Mouse (Mus musculus) heart, embryonic 14.5 days (tissue): ENCODE results near the gene Agpat4. TPM values are rescaled to one million over a fixed set of nuclear protein-coding genes. Genes with fewer than 3 reads are reported as not detected.

ENCODE experiments used
- ATAC-seq: fragments of 200-750 bp; cut with Nextera tagmentation; 2 replicates; pipeline ENCODE4 v1.8.0; 2017; ENCODE audit warnings: low read depth, moderate TSS enrichment; ENCODE audit not compliant: insufficient number of reproducible peaks, insufficient read depth, low FRiP score
- H3K27ac ChIP-seq, 2 experiments: fragments of 200-500 bp in 1 of 2; fragments of 300-500 bp in 1 of 2; sonication (generic) in 1 of 2; replicated peaks in 1 of 2; 2 replicates each; pipeline ENCODE4 v1.5.1; 2012 to 2014; ENCODE audit warnings: low read depth in 2 of 2, low read length in 2 of 2, control low read depth in 1 of 2, mild to moderate bottlenecking in 1 of 2, mixed read lengths in 1 of 2; ENCODE audit not compliant: control insufficient read depth in 1 of 2, insufficient read depth in 1 of 2
- H3K27me3 ChIP-seq: fragments of 300-500 bp; sonication (generic); 2 replicates; pipeline ENCODE4 v1.6.1; 2014; ENCODE audit warnings: mild to moderate bottlenecking, low read length, control low read depth; ENCODE audit not compliant: control insufficient read depth, insufficient read depth
- H3K36me3 ChIP-seq: fragments of 300-500 bp; sonication (generic); 2 replicates; pipeline ENCODE4 v1.6.1; 2014; ENCODE audit warnings: mild to moderate bottlenecking, control low read depth, low read length, mixed read lengths; ENCODE audit not compliant: control insufficient read depth, insufficient read depth
- H3K4me1 ChIP-seq, 2 experiments: fragments of 200-500 bp in 1 of 2; fragments of 300-500 bp in 1 of 2; sonication (generic) in 1 of 2; 2 replicates each; pipeline ENCODE4 v1.6.1; 2012 to 2014; ENCODE audit warnings: low read length in 2 of 2, control low read depth in 1 of 2, mixed read lengths in 1 of 2; ENCODE audit not compliant: control insufficient read depth in 2 of 2, insufficient read depth in 2 of 2
- H3K4me2 ChIP-seq: fragments of 300-500 bp; sonication (generic); 2 replicates; pipeline ENCODE4 v1.6.1; 2014; ENCODE audit warnings: mild to moderate bottlenecking, low read length
- H3K4me3 ChIP-seq, 2 experiments: fragments of 200-500 bp in 1 of 2; fragments of 300-500 bp in 1 of 2; sonication (generic) in 1 of 2; 2 replicates each; pipeline ENCODE4 v1.5.1; 2012 to 2014; ENCODE audit warnings: low read length in 2 of 2, mild to moderate bottlenecking in 2 of 2, control low read depth in 1 of 2, low read depth in 1 of 2, moderate library complexity in 1 of 2; ENCODE audit not compliant: control insufficient read depth in 1 of 2, insufficient read depth in 1 of 2
- H3K9ac ChIP-seq: fragments of 300-500 bp; sonication (generic); 2 replicates; pipeline ENCODE4 v1.6.1; 2014; ENCODE audit warnings: mild to moderate bottlenecking, low read length
- H3K9me3 ChIP-seq: fragments of 300-500 bp; sonication (generic); 2 replicates; pipeline ENCODE4 v1.6.1; 2016; ENCODE audit warnings: low read length, control low read depth; ENCODE audit not compliant: control insufficient read depth
- WGBS: fragments of 180-500 bp; shearing (Covaris S2); extraction: QIAGEN DNeasy Blood & Tissue Kit; methylation state at CpG from one replicate; pipeline ENCODE4 v1.1.7; 2014; 5-methylcytosine and 5-hydroxymethylcytosine counted together
- polyA plus RNA-seq: library from polyadenylated mRNA; unstranded; fragments of >200 nt; fragmentation: Nextera tagmentation; extraction: Ambion mirVana; gene quantifications from 2 replicates; pipeline ENCODE4 v1.2.1, GENCODE M21; 2014

Gene Agpat4
- polyA plus RNA-seq, 1 experiment from 2014 or later, result 11.0 TPM

- Histone ChIP-seq H3K4me1 (no peaks in the 10 kb centered on the region; a peak in 1 of 4 replicates), H3K36me3 (0 out of 2 replicates have a peak, but pooled peaks cover 3% of the 10 kb centered on the region), H3K27me3 (no peaks in the 10 kb centered on the region), H3K27ac (no peak overlapping the region), H3K4me2 (no peak overlapping the region), H3K4me3 (no peak overlapping the region), H3K9ac (no peak overlapping the region), H3K9me3 (no peaks in the 10 kb centered on the region)
- WGBS, result 94% methylated on average over 12 of the region's 12 CpGs
- no peak for ATAC-seq
Observed at GRCm38 (mm10) chr17:12134975-12135633, 16.6 kb downstream of the Agpat4 start.

DNA sequence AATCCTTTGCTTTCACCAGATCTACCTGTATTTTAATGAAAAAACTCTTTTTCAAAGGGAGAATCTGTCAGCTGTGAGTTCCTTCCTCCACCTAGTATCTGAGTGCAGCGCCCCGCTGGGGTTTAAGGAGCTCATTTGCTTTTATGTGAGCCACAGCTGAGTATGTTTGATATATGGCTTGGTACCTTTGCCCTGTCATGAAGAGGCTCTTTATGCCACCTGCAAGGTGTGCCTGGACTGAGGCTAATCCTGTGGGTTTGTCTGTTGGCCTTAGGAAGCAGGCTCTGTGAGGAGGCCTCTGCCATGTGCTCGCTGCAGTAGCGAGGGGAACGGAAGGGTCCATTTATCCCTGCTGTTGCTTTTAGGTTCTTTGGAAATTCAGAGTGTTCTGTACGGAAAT is 19.9 kb downstream of the Agpat4 start:
- no peak for ATAC-seq
- no peak overlapping the region for H3K4me2 ChIP-seq
- H3K27me3 ChIP-seq, result no peaks in the 10 kb centered on the region
- H3K4me3 ChIP-seq, result no peak overlapping the region
- H3K36me3 ChIP-seq, result no peaks in the 10 kb centered on the region
- no peaks in the 10 kb centered on the region; a peak in 1 of 4 replicates for H3K4me1 ChIP-seq
- H3K27ac ChIP-seq, result no peak overlapping the region
- no peak overlapping the region for H3K9ac ChIP-seq
- WGBS, result 93% methylated on average over 6 of the region's 6 CpGs
- H3K9me3 ChIP-seq, result no peaks in the 10 kb centered on the region

- no peak for ATAC-seq
- 77% methylated on average over 5 of the region's 5 CpGs for WGBS
- no peak overlapping the region for H3K9ac ChIP-seq
Observed at GRCm38 (mm10) chr17:12143948-12144364, 25.5 kb downstream of the Agpat4 start.

GRCm38 (mm10) chr17:12146132-12146681 is 27.7 kb downstream of the Agpat4 start:
- Histone ChIP-seq H3K4me3 (no peak overlapping the region), H3K4me1 (peaks cover 0 to 4% of the 10 kb centered on the region in 2 experiments; a peak in 2 of 4 replicates), H3K9me3 (no peaks in the 10 kb centered on the region), H3K4me2 (no peak overlapping the region), H3K36me3 (no peaks in the 10 kb centered on the region), H3K27me3 (no peaks in the 10 kb centered on the region), H3K27ac (no peak overlapping the region), H3K9ac (no peak overlapping the region)
- 87% methylated on average over 5 of the region's 5 CpGs for WGBS
- ATAC-seq, result no peak

More at GRCm38 (mm10) chr17:12143948-12144364, 25.5 kb downstream of the Agpat4 start:
- Histone ChIP-seq H3K9me3 (no peaks in the 10 kb centered on the region), H3K4me1 (peaks cover 0 to 4% of the 10 kb centered on the region in 2 experiments; a peak in 2 of 4 replicates), H3K36me3 (no peaks in the 10 kb centered on the region), H3K27ac (no peak overlapping the region), H3K4me3 (no peak overlapping the region), H3K27me3 (no peaks in the 10 kb centered on the region), H3K4me2 (no peak overlapping the region)

DNA sequence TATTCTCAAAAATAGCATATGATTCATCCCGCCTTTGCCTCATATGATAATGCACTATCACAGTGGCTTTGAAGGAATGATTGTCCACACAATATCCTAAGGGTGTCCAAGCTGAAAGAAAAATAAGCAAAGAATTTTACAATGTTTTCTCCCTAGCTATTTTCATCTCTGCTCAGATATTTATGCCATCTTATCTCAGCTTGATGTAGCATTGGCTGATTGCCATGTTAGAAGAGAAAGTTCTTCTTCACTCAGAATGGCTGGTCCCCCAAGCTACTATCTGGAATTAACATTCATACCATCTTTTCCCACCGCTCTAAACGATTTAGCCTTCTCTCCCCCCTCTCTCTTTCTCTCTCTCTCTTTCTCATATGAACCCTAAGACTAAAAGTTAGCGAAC is 29.3 kb downstream of the Agpat4 start:
- Histone ChIP-seq H3K27me3 (no peaks in the 10 kb centered on the region), H3K9ac (no peak overlapping the region), H3K4me3 (no peak overlapping the region), H3K4me1 (peaks cover 0 to 4% of the 10 kb centered on the region in 2 experiments; a peak in 2 of 4 replicates), H3K27ac (no peak overlapping the region), H3K4me2 (no peak overlapping the region), H3K9me3 (no peaks in the 10 kb centered on the region), H3K36me3 (peaks cover 11% of the 10 kb centered on the region)
- WGBS, result 74% methylated on average over 4 of the region's 4 CpGs
- no peak for ATAC-seq

DNA sequence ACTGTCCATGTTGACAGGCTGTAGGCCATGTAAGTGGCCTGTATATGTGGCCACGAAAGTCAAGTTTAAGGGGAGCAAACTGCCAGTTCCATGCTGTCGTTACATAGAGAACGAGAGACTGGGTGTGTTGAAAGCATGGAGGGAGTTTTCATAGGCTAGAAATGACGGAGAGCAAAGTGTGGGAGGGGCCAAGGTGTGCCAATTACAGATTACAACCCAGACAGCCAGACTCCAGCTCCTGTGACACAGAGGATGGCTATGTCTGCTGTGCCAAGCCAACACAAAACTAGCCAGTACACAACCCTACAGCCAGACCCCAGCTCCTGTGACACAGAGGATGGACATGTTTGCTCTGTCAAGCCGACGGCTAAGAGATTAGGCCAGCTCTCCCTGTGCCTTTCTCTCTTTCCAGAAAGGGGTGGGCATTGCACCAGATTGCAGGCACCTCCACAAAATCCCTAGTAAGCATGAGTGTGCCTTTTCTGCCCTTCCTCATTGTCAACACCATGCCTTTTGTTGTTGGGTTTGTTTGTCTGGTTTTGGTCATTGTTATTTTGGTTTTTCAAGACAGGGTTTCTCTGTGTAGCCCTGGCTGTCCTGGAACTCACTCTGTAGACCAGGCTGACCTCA is 30.8 kb downstream of the Agpat4 start:
- no peak overlapping the region for H3K4me2 ChIP-seq
- H3K4me3 ChIP-seq, result no peak overlapping the region
- 65% methylated on average over 6 of the region's 6 CpGs for WGBS
- H3K27me3 ChIP-seq, result no peaks in the 10 kb centered on the region
- no peak overlapping the region for H3K27ac ChIP-seq
- H3K9ac ChIP-seq, result no peak overlapping the region
- H3K4me1 ChIP-seq, result peaks cover 0 to 4% of the 10 kb centered on the region in 2 experiments; a peak in 2 of 4 replicates
- peaks cover 11% of the 10 kb centered on the region for H3K36me3 ChIP-seq
- ATAC-seq, result no peak
- no peaks in the 10 kb centered on the region for H3K9me3 ChIP-seq

- H3K9me3 ChIP-seq, result no peaks in the 10 kb centered on the region
- no peak overlapping the region for H3K27ac ChIP-seq
- H3K4me2 ChIP-seq, result no peak overlapping the region
- no peak for ATAC-seq
- H3K4me1 ChIP-seq, result peaks cover 0 to 4% of the 10 kb centered on the region in 2 experiments; a peak in 2 of 4 replicates
- H3K27me3 ChIP-seq, result no peaks in the 10 kb centered on the region
- peaks cover 11% of the 10 kb centered on the region for H3K36me3 ChIP-seq
- H3K4me3 ChIP-seq, result no peak overlapping the region
- H3K9ac ChIP-seq, result no peak overlapping the region
- WGBS, result 91% methylated on average over 2 of the region's 2 CpGs
Observed at GRCm38 (mm10) chr17:12150970-12151369, 32.5 kb downstream of the Agpat4 start.
